Mouse (Mus musculus): ENCODE results near the gene Fcrl6.

Fcrl6 gene

GRCm38 (mm10) chr1:172602326-172602725 is at the start of gene Fcrl6:
Gene Fcrl6, minus strand, starts transcription at chr1:172602551.
- no peak for DNase-seq (ENCODE audit: low read depth)

- no peak for DNase-seq (ENCODE audit: low read depth)
Measured at GRCm38 (mm10) chr1:172651288-172651987, 49.1 kb upstream of the Fcrl6 start.

GRCm38 (mm10) chr1:172650519-172651287 is 48.4 kb upstream of the Fcrl6 start:
- peak; percentile 29 for DNase-seq (ENCODE audit: low read depth)

- DNase-seq (ENCODE audit: low read depth), result no peak
Measured at GRCm38 (mm10) chr1:172649396-172649795, 47.0 kb upstream of the Fcrl6 start.

- no peak for DNase-seq (ENCODE audit: low read depth)
Measured at GRCm38 (mm10) chr1:172647236-172647635, 44.9 kb upstream of the Fcrl6 start.

- no peak for DNase-seq (ENCODE audit: low read depth)
Measured at GRCm38 (mm10) chr1:172638781-172639180, 36.4 kb upstream of the Fcrl6 start.

GRCm38 (mm10) chr1:172637801-172638200 is 35.5 kb upstream of the Fcrl6 start:
- no peak for DNase-seq (ENCODE audit: low read depth)

GRCm38 (mm10) chr1:172636266-172636665 is 33.9 kb upstream of the Fcrl6 start:
- DNase-seq (ENCODE audit: low read depth), result no peak

GRCm38 (mm10) chr1:172635258-172635657 is 32.9 kb upstream of the Fcrl6 start:
- no peak for DNase-seq (ENCODE audit: low read depth)

GRCm38 (mm10) chr1:172634136-172634535 is 31.8 kb upstream of the Fcrl6 start:
- no peak for DNase-seq (ENCODE audit: low read depth)

GRCm38 (mm10) chr1:172632451-172633326 is 30.3 kb upstream of the Fcrl6 start, which contains the start of gene Dusp23:
Gene Dusp23, minus strand, starts transcription at chr1:172632962.
- DNase-seq (ENCODE audit: low read depth), result peak; percentile 99

GRCm38 (mm10) chr1:172631721-172632120 is 29.4 kb upstream of the Fcrl6 start:
- no peak for DNase-seq (ENCODE audit: low read depth)

GRCm38 (mm10) chr1:172629831-172630230 is 27.5 kb upstream of the Fcrl6 start:
- no peak for DNase-seq (ENCODE audit: low read depth)

GRCm38 (mm10) chr1:172626306-172626705 is 24.0 kb upstream of the Fcrl6 start:
- DNase-seq (ENCODE audit: low read depth), result no peak

GRCm38 (mm10) chr1:172624081-172624480 is 21.7 kb upstream of the Fcrl6 start:
- DNase-seq (ENCODE audit: low read depth), result no peak

GRCm38 (mm10) chr1:172623599-172623998 is 21.2 kb upstream of the Fcrl6 start:
- DNase-seq (ENCODE audit: low read depth), result no peak

- DNase-seq (ENCODE audit: low read depth), result peak; percentile 72
Measured at GRCm38 (mm10) chr1:172619235-172619634, 16.9 kb upstream of the Fcrl6 start.

GRCm38 (mm10) chr1:172618141-172618540 is 15.8 kb upstream of the Fcrl6 start:
- DNase-seq (ENCODE audit: low read depth), result no peak

- no peak for DNase-seq (ENCODE audit: low read depth)
Measured at GRCm38 (mm10) chr1:172617365-172618076, 15.2 kb upstream of the Fcrl6 start.

- no peak for DNase-seq (ENCODE audit: low read depth)
Measured at GRCm38 (mm10) chr1:172616537-172617300, 14.4 kb upstream of the Fcrl6 start.

- no peak for DNase-seq (ENCODE audit: low read depth)
Measured at GRCm38 (mm10) chr1:172615412-172615811, 13.1 kb upstream of the Fcrl6 start.
